Mouse (Mus musculus) mouse trophoblast stem cell (cell line): Measurements from ENCODE around the gene Map2k5.

Experiments
- in situ Hi-C, 2 experiments: fragments of 300-500 bp; cut with MseI, MboI; formaldehyde crosslinking; loops; 2 replicates in 1 of 2; 3 replicates in 1 of 2; pipeline ENCODE4 v1.15.1; 2025

The Map2k5 gene

DNA sequence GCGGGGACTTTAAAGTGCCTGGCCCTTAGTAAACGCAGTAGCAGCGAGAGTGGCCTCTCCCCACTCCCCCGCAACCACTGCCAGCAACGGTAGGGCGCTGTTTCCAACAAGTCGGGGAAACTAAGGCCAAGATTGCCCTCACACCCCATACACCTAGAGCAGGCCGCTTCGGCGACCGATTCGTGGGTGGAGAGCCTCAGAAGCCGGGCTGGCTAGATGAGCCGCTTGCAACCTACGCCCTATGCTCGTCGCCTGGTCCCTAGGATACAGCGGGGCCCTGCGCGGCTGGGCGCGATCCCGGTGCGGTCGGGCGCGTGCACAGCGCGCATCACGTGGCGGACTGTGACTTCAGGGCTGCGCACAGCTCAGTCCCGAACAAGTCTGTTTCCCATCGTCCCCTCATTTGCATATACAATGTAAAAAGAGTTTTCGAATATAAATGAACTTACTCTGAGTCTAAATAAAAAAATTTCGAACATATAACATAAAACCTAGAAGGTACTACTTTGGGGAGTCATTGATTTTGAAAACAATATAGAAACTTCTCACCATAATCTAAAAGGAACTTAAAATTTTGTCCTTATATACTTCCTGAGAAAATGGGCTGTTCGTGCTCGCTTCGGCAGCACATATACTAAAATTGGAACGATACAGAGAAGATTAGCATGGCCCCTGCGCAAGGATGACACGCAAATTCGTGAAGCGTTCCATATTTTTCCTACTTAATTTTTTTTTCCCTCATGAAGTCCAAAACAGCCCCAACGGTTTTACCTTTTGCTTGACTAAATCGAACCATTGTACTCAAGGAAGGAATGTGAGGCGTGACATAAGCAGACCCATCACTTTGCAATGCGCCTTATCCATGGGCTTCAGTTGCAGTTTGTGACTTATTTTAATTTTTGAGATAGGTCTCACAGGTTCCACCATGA, 244.8 kb downstream of the Map2k5 start:
- in situ Hi-C loops, result loop anchor here (10.0 to 25.0 kb wide), 2 partner anchors 332 to 704 kb away; no protein-coding TSS in a partner anchor

DNA sequence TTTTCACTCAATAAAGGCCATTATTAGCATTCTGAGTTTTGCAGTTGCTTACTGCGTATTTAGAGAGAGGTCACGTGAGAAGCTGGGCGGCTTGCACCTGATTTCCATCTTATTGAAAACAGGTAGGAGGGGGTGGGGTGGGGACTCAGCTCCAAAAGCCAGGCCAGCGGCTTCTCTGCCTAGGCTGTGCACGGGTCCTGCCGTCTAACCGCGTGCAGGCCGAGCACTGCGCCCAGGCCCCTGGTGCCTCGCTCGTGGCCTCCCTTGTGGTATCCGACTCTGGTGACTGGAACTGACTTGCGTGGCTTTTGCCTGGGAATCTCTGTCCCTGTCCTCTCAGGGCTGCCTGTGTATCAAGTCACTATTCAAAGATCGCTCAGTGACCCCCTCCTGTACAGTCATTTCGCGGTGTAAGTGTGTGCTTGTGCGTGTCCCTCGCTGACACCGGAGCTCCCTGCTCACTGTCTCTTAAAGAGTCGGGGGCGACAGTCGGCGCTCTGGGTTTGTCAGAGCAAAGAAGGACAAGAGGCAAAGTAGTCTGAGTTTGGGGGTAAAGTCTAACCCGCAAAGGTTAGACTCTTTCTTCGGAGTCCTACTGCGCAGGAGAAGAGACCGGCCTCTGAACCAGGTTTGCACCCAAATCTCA, 245.6 kb downstream of the Map2k5 start:
- in situ Hi-C loops, result loop anchor here (10.0 to 25.0 kb wide), 2 partner anchors 333 to 705 kb away; no protein-coding TSS in a partner anchor

DNA sequence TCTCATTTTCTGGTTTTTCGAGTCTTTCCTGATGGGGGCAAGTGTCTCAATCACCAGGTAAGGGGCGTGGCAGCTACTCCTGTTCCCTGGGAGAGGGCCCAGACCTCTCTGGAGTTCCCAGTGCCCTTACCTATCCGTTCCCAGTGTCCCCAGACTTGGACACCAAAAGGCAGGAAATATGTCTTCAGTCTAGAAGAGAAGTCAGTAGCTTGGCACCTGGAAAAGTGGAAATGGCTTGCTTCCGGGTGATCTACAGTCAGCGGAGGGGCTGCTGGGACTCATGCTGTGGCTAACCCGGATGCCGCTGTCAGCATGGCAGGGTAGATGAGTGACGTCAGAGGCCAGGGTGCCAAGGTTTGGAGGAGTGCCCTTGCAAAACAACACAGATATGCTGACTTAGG, 248.1 kb downstream of the Map2k5 start:
- in situ Hi-C loops, result loop anchor here (10.0 to 25.0 kb wide), 3 partner anchors 155 to 708 kb away; no protein-coding TSS in a partner anchor

DNA sequence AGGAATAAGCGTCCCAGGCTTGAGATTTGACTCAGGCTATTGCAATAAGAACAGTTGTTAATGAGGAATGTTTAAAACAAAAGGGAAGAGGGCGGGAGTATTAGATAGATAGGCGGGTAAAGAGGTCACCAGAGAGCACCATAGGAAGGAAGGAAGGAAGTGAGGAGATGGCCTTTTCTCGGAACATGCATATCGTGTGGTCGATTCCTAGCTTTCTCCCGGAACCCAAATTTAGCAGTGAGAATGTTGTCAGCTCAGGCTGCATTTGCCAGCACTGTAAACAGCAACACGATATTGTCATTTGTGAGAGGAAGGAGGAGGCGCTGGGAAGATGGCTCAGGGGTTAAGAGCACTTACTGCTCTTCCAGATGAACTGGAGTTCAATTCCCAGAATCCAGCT, 253.2 kb downstream of the Map2k5 start:
- in situ Hi-C loops, result loop anchor here in 1 of 2 experiments (10.0 kb wide), 1 partner anchor 150 kb away; no protein-coding TSS in a partner anchor

DNA sequence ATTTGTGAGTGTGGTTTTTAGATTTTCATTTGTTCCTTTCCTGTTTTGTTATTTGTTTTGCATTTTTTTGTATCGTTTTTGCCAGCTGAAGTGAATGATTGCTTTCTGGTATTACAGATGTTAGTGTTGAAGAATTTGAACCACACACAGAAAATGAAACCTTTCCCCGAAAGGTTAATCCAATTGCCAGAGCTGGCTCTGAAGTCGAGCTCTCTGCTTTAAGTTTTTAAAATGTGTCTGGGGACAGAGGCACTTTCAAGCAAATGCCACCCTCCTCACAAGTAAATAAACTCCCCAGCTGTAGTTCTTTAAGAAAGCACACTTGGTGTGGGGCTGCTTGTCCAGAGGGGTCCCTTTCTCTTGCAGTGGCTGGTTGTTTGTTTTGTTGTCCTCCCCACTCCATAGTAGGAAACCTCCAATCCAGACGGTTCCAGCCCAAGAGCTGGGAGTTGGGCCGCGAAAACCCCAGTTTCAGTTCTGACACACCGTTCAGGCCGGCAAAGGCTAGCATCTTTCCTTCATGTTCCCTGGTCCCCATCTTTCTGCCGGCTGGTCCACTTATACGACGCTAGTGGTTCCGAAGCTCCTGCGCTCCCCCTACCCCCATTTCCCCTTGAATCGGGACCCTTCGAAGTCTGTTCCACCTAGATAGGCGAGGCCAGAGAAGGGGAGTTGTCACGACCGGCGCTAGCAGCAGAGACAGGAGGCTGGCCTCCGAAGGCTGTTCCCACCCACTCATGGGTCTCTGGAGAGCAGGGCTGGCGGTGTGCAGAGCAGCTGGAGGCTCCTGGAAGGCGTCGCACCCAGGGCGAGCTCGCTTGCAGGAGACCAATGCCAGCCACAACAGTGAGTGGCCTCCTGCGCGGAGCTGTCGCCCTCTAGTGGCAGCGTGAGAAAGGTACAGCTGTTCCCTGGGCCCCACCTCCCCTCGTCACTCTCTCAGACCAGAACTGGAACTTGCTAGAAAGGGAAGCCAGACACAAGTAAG, 254.0 kb downstream of the Map2k5 start:
- in situ Hi-C loops, result loop anchor here in 1 of 2 experiments (10.0 kb wide), 1 partner anchor 149 kb away; no protein-coding TSS in a partner anchor

DNA sequence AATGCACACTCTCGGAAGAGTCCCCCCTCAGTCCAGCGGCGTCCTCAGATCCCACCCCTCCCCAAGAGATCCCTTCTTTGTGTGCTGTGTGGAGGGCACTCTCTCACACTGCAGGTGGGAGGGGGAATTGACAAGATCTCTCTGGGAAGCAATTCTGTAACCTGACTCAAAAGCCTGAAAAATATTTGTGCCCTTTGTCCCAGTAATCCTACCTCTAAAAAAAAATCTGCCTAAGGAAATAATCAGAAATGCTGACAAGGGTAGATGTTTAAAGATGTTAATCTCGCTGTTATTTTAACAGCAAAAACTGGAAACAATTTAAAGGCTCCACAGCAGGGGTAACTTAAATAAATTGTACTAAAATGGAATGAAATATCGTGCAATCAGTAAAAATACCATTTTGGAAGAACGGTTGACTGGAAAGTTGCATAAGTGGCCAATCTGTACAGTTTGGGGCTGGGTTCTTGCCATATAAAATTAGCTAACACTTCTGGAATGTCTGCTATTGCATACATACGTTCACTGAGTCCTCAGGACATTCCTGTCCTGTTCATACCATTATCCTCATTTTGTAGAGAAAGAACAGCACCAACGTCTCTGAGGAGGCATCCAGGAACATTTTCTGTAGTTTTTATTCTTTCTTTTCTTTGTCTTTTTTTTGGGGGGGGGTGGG, 255.4 kb downstream of the Map2k5 start:
- in situ Hi-C loops, result loop anchor here in 1 of 2 experiments (10.0 kb wide), 1 partner anchor 147 kb away; no protein-coding TSS in a partner anchor

DNA sequence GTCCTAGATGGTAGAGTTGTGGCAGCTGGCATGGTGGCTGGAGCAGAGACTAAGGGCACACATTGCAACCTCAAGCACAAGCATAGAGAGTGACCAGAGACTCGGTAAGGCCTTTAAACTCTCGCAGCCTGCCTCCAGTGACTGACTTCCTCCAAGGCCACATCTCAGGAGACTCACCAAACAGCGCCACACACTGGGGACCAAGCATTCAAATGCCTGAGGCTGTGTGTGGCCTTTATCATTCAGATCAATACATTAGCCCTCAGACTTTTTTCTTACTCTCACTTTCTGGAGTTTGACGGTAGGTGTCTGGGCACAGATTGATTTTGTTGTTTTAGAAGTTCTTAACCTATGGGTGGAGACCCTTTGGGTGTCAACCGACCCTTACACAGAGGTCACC, 259.3 kb downstream of the Map2k5 start:
- in situ Hi-C loops, result no loop called here
